Mouse (Mus musculus): Measurements from ENCODE around the gene Ccl5.

Gene Ccl5

GRCm38 (mm10) chr11:83538705-83539314, 8.5 kb upstream of the Ccl5 start:
- DNase-seq (ENCODE audit: low spot score), result no peak

- DNase-seq (ENCODE audit: low spot score), result no peak
Measured at GRCm38 (mm10) chr11:83536831-83537230, 6.5 kb upstream of the Ccl5 start.

- DNase-seq (ENCODE audit: low spot score), result no peak
Measured at GRCm38 (mm10) chr11:83534609-83535423, 4.5 kb upstream of the Ccl5 start.

- no peak for DNase-seq (ENCODE audit: low spot score)
Measured at GRCm38 (mm10) chr11:83534143-83534542, 3.8 kb upstream of the Ccl5 start.

GRCm38 (mm10) chr11:83533192-83533591, 2.9 kb upstream of the Ccl5 start:
- DNase-seq (ENCODE audit: low spot score), result no peak

- DNase-seq (ENCODE audit: low spot score), result no peak
Measured at GRCm38 (mm10) chr11:83529024-83529423, 1.3 kb downstream of the Ccl5 start.

GRCm38 (mm10) chr11:83522075-83522474, 8.2 kb downstream of the Ccl5 start, which contains the start of gene Heatr9:
TSS of gene Heatr9 (minus strand) at chr11:83522175.
- DNase-seq (ENCODE audit: low spot score), result no peak

- no peak for DNase-seq (ENCODE audit: low spot score)
Measured at GRCm38 (mm10) chr11:83518371-83518770, 11.9 kb downstream of the Ccl5 start.

GRCm38 (mm10) chr11:83517153-83517552, 13.2 kb downstream of the Ccl5 start:
- DNase-seq (ENCODE audit: low spot score), result no peak

GRCm38 (mm10) chr11:83509521-83509920, 20.8 kb downstream of the Ccl5 start:
- DNase-seq (ENCODE audit: low spot score), result no peak

GRCm38 (mm10) chr11:83504308-83504707, 26.0 kb downstream of the Ccl5 start:
- DNase-seq (ENCODE audit: low spot score), result no peak

- no peak for DNase-seq (ENCODE audit: low spot score)
Measured at GRCm38 (mm10) chr11:83495571-83495970, 34.7 kb downstream of the Ccl5 start.

GRCm38 (mm10) chr11:83491488-83491887, 38.8 kb downstream of the Ccl5 start:
- DNase-seq (ENCODE audit: low spot score), result peak; percentile 21

Data from retina, embryonic 14.5 days (tissue).